Mouse (Mus musculus) CH12.LX (cell line): ENCODE measurements at regions not wholly inside any gene's neighbourhood (a gene's known extent, or its start where the extent isn't known, plus 50 kb on each side); places are given as distances from the start of the nearest gene placed in this dataset.

Source experiments
- DNase-seq: peaks from one replicate; pipeline ENCODE4 v3.0.0-alpha.2; 2013; ENCODE audit errors: extremely low read depth
- H3K27ac ChIP-seq: 2 replicates; pipeline ENCODE4 v1.5.1; 2012; ENCODE audit warnings: low read depth, mild to moderate bottlenecking, control low read depth, moderate library complexity; ENCODE audit not compliant: insufficient read depth
- H3K27me3 ChIP-seq: replicated peaks from 2 replicates; pipeline ENCODE3; 2012; ENCODE audit warnings: inconsistent platforms
- H3K36me3 ChIP-seq, 2 experiments: replicated peaks in 1 of 2; 2 replicates each; pipeline versions ENCODE3 to v1.6.1; 2012; ENCODE audit warnings: inconsistent platforms in 1 of 2, low read length in 1 of 2, mild to moderate bottlenecking in 1 of 2, mixed read lengths in 1 of 2, moderate library complexity in 1 of 2; ENCODE audit not compliant: control insufficient read depth in 1 of 2, insufficient read depth in 1 of 2
- H3K4me1 ChIP-seq, 2 experiments: 2 replicates each; pipeline ENCODE4 v1.6.1; 2012; ENCODE audit warnings: inconsistent platforms in 1 of 2, moderate library complexity in 1 of 2; ENCODE audit not compliant: insufficient read depth in 2 of 2, control insufficient read depth in 1 of 2
- H3K4me2 ChIP-seq: 2 replicates; pipeline ENCODE4 v1.6.1; 2012; ENCODE audit warnings: low read depth, mild to moderate bottlenecking, control low read depth; ENCODE audit not compliant: poor library complexity, insufficient read depth, severe bottlenecking
- H3K4me3 ChIP-seq, 3 experiments: fragments of 150-350 bp in 1 of 3; sonication (generic) in 1 of 3; replicated peaks in 1 of 3; 2 replicates each; pipeline versions ENCODE3 to v1.5.1; 2011 to 2012; ENCODE audit warnings: low read depth in 2 of 3, low read length in 2 of 3, mild to moderate bottlenecking in 2 of 3, moderate library complexity in 2 of 3, control low read depth in 1 of 3, improper control_type of control experiment in 1 of 3, inconsistent platforms in 1 of 3, mixed read lengths in 1 of 3; ENCODE audit not compliant: poor library complexity in 1 of 3
- H3K79me2 ChIP-seq: replicated peaks from 2 replicates; pipeline ENCODE4 v1.6.1; 2012; ENCODE audit warnings: mild to moderate bottlenecking, moderate library complexity; ENCODE audit not compliant: control insufficient read depth, poor library complexity, insufficient read depth, severe bottlenecking; ENCODE audit errors: extremely low read depth
- H3K9ac ChIP-seq: 2 replicates; pipeline ENCODE4 v1.6.1; 2012; ENCODE audit warnings: low read depth, mild to moderate bottlenecking, control low read depth, moderate library complexity; ENCODE audit not compliant: insufficient read depth
- H3K9me3 ChIP-seq: replicated peaks from 2 replicates; pipeline ENCODE3; 2012; ENCODE audit warnings: low read length, inconsistent platforms, mixed read lengths
- CHD2 ChIP-seq: IDR thresholded peaks from 2 replicates; pipeline ENCODE4 v1.6.1; 2011; ENCODE audit warnings: low read length, improper control_type of control experiment
- IRF4 ChIP-seq: IDR thresholded peaks from 2 replicates; pipeline ENCODE4 v1.6.1; 2014; ENCODE audit warnings: low read depth, mild to moderate bottlenecking, inconsistent platforms, low read length, improper control_type of control experiment
- JUND ChIP-seq: conservative IDR thresholded peaks from 2 replicates; pipeline ENCODE4 v1.6.1; 2011; ENCODE audit warnings: low read depth, low read length, improper control_type of control experiment
- MAX ChIP-seq: IDR thresholded peaks from 2 replicates; pipeline ENCODE4 v1.6.1; 2011; ENCODE audit warnings: low read length, improper control_type of control experiment
- MEF2A ChIP-seq: IDR thresholded peaks from 2 replicates; pipeline ENCODE4 v1.6.1; 2014; ENCODE audit warnings: low read depth, mild to moderate bottlenecking, inconsistent platforms, low read length, improper control_type of control experiment, borderline replicate concordance
- MXI1 ChIP-seq: IDR thresholded peaks from 2 replicates; pipeline ENCODE4 v1.6.1; 2011; ENCODE audit warnings: mild to moderate bottlenecking, low read depth, low read length, improper control_type of control experiment
- MYC ChIP-seq: IDR thresholded peaks from 2 replicates; pipeline ENCODE4 v1.6.1; 2011; ENCODE audit warnings: low read depth, mild to moderate bottlenecking, improper control_type of control experiment, low read length
- NRF1 ChIP-seq: IDR thresholded peaks from 2 replicates; pipeline ENCODE4 v1.6.1; 2014; ENCODE audit warnings: low read depth, mild to moderate bottlenecking, inconsistent platforms, low read length, improper control_type of control experiment, moderate library complexity
- PAX5 ChIP-seq: IDR thresholded peaks from 2 replicates; pipeline ENCODE4 v1.6.1; 2012; ENCODE audit warnings: low read length, inconsistent platforms, mixed read lengths
- POLR2A ChIP-seq: IDR thresholded peaks from 2 replicates; pipeline ENCODE4 v1.6.1; 2011; ENCODE audit warnings: low read depth, mild to moderate bottlenecking, improper control_type of control experiment, low read length
- RAD21 ChIP-seq: IDR thresholded peaks from 2 replicates; pipeline ENCODE4 v1.6.1; 2011; ENCODE audit warnings: low read depth, mild to moderate bottlenecking, low read length, improper control_type of control experiment, moderate library complexity
- RCOR1 ChIP-seq: conservative IDR thresholded peaks from 2 replicates; pipeline ENCODE4 v1.6.1; 2012; ENCODE audit warnings: low read depth, mild to moderate bottlenecking, inconsistent platforms, low read length, improper control_type of control experiment
- SIN3A ChIP-seq: IDR thresholded peaks from 2 replicates; pipeline ENCODE4 v1.6.1; 2012; ENCODE audit warnings: low read length, improper control_type of control experiment, inconsistent platforms
- USF1 ChIP-seq: IDR thresholded peaks from 2 replicates; pipeline ENCODE4 v1.6.1; 2014; ENCODE audit warnings: low read depth, mild to moderate bottlenecking, inconsistent platforms, low read length, improper control_type of control experiment
- dilution Hi-C: fragments of 300-500 bp; cut with MboI; formaldehyde crosslinking; loops from 2 replicates; pipeline ENCODE4 v1.14.3; 2020; ENCODE audit warnings: low sequenced_read_pairs; ENCODE audit not compliant: extremely low pct_unique_long_range_greater_than_20kb, extremely low pct_ligation_motif_present
- in situ Hi-C: fragments of 300-500 bp; cut with MboI; formaldehyde crosslinking; loops from 3 replicates; pipeline ENCODE4 v1.14.3; 2019; ENCODE audit warnings: low sequenced_read_pairs, low pct_ligation_motif_present, low pct_unique_long_range_greater_than_20kb, mixed read lengths

GRCm38 (mm10) chr8:34392208-34392980 lies 280.9 kb upstream of the Gm10131 start:
- no peak overlapping the region for H3K27ac ChIP-seq
- TF ChIP-seq MAX: no peak
- no peak for TF ChIP-seq MXI1
- no peak for TF ChIP-seq IRF4
- TF ChIP-seq RAD21: no peak
- H3K4me2 ChIP-seq: no peak overlapping the region
- in situ Hi-C loops (no loop called here), dilution Hi-C loops (no loop called here)
- H3K4me3 ChIP-seq: no peak overlapping the region
- H3K9ac ChIP-seq: no peak overlapping the region
- no peaks in the 10 kb centered on the region for H3K36me3 ChIP-seq
- H3K9me3 ChIP-seq: no peaks in the 10 kb centered on the region
- H3K27me3 ChIP-seq: no peaks in the 10 kb centered on the region
- DNase-seq: no peak
- H3K79me2 ChIP-seq: no peaks in the 10 kb centered on the region
- no peaks in the 10 kb centered on the region for H3K4me1 ChIP-seq

- no peak for DNase-seq
- Histone ChIP-seq H3K9ac (no peak overlapping the region), H3K79me2 (no peaks in the 10 kb centered on the region), H3K4me2 (no peak overlapping the region), H3K9me3 (no peaks in the 10 kb centered on the region), H3K4me1 (peaks cover 0 to 15% of the 10 kb centered on the region in 2 experiments; a peak in 2 of 4 replicates), H3K27ac (no peak overlapping the region), H3K27me3 (no peaks in the 10 kb centered on the region)
- dilution Hi-C loops: no loop called here
- TF ChIP-seq SIN3A (no peak), PAX5 (no peak), MEF2A (no peak), USF1 (no peak), CHD2 (no peak), POLR2A (no peak)
- TF ChIP-seq, all 38 proteins: peak for 0
- in situ Hi-C loops: no loop called here
- Histone ChIP-seq H3K4me3 (no peak overlapping the region), H3K36me3 (no peaks in the 10 kb centered on the region)
These were observed 274.4 kb upstream of the Gm10131 start for GRCm38 (mm10) chr8:34385806-34386439.

GRCm38 (mm10) chr8:34380615-34381014 lies 269.1 kb upstream of the Gm10131 start:
- no peak for DNase-seq
- H3K27me3 ChIP-seq: no peaks in the 10 kb centered on the region
- in situ Hi-C loops (no loop called here), dilution Hi-C loops (no loop called here)
- H3K79me2 ChIP-seq: no peaks in the 10 kb centered on the region
- peaks cover 0 to 13% of the 10 kb centered on the region in 2 experiments; a peak in 2 of 4 replicates for H3K4me1 ChIP-seq
- H3K4me2 ChIP-seq: no peak overlapping the region
- H3K36me3 ChIP-seq: no peaks in the 10 kb centered on the region
- H3K4me3 ChIP-seq: no peak overlapping the region
- TF ChIP-seq POLR2A (no peak), IRF4 (no peak), RCOR1 (no peak), JUND (no peak), MYC (no peak), RAD21 (no peak), NRF1 (no peak)
- H3K9ac ChIP-seq: no peak overlapping the region
- no peaks in the 10 kb centered on the region for H3K9me3 ChIP-seq
- no peak overlapping the region for H3K27ac ChIP-seq
